Mouse (Mus musculus) liver, embryonic 16.5 days (tissue): ENCODE measurements around the gene Psmd9. TPM values are rescaled to one million over a fixed set of nuclear protein-coding genes. Genes with fewer than 3 reads are reported as not detected.
A peak's percentile ranks its signal among the peaks of the same experiment; 100 is the strongest.

Experiments
- ATAC-seq: fragments of 200-750 bp; cut with Nextera tagmentation; 2 replicates; pipeline ENCODE4 v1.8.0; 2017; ENCODE audit warnings: low read depth, mild to moderate bottlenecking, moderate number of reproducible peaks, moderate library complexity
- H3K27ac ChIP-seq: fragments of 300-500 bp; sonication (generic); 2 replicates; pipeline ENCODE4 v1.5.1; 2014; ENCODE audit warnings: mild to moderate bottlenecking, low read length
- H3K27me3 ChIP-seq: fragments of 300-500 bp; sonication (generic); 2 replicates; pipeline ENCODE4 v1.6.1; 2014; ENCODE audit warnings: low read depth, low read length, mixed read lengths; ENCODE audit not compliant: control insufficient read depth, insufficient read depth
- H3K36me3 ChIP-seq: fragments of 300-500 bp; sonication (generic); 2 replicates; pipeline ENCODE4 v1.6.1; 2014; ENCODE audit warnings: mild to moderate bottlenecking; ENCODE audit not compliant: control insufficient read depth, insufficient read depth
- H3K4me1 ChIP-seq: fragments of 300-500 bp; sonication (generic); 2 replicates; pipeline ENCODE4 v1.6.1; 2014; ENCODE audit warnings: low read depth, low read length, mixed read lengths; ENCODE audit not compliant: control insufficient read depth
- H3K4me2 ChIP-seq: fragments of 300-500 bp; sonication (generic); 2 replicates; pipeline ENCODE4 v1.6.1; 2014; ENCODE audit warnings: low read depth, low read length, mixed read lengths
- H3K4me3 ChIP-seq: fragments of 300-500 bp; sonication (generic); 2 replicates; pipeline ENCODE4 v1.5.1; 2014; ENCODE audit warnings: low read depth, mild to moderate bottlenecking, low read length
- H3K9ac ChIP-seq: fragments of 300-500 bp; sonication (generic); 2 replicates; pipeline ENCODE4 v1.6.1; 2014; ENCODE audit warnings: low read depth, low read length
- H3K9me3 ChIP-seq: fragments of 300-500 bp; sonication (generic); replicated peaks from 2 replicates; pipeline ENCODE4 v1.6.1; 2016; ENCODE audit warnings: low read length; ENCODE audit not compliant: control insufficient read depth
- WGBS: fragments of 180-500 bp; shearing (Covaris S2); extraction: QIAGEN DNeasy Blood & Tissue Kit; methylation state at CpG from one replicate; pipeline ENCODE4 v1.1.7; 2014; ENCODE audit not compliant: insufficient replicate concordance; 5-methylcytosine and 5-hydroxymethylcytosine counted together
- polyA plus RNA-seq: library from polyadenylated mRNA; unstranded; fragments of >200 nt; fragmentation: Nextera tagmentation; extraction: Ambion mirVana; gene quantifications from 2 replicates; pipeline ENCODE4 v1.2.1, GENCODE M21; 2015

The Psmd9 gene
- polyA plus RNA-seq, 1 experiment from 2014 or later = 63.8 TPM

DNA sequence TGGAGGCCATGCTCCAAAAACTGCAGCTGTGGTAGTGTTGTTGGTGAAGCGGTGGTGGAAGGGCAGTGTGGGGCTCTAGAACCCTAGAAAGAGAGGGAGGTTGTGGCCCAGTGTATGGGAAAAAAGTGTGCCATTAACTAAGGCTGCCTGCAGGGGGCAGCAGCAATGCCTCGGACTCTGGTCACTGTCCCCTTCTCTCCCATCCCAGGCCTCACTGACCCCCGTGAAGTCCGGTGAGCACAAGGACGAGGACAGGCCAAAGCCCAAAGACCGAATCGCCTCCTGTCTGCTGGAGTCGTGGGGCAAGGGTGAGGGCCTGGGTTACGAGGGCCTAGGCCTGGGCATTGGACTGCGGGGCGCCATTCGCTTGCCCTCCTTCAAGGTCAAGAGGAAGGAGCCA, 12.4 kb upstream of the Psmd9 start:
- Histone ChIP-seq H3K27ac (no peak overlapping the region), H3K36me3 (peaks cover 70% of the 10 kb centered on the region), H3K4me3 (no peak overlapping the region), H3K4me1 (peaks cover 3% of the 10 kb centered on the region), H3K9me3 (no peaks in the 10 kb centered on the region), H3K9ac (no peak overlapping the region), H3K27me3 (no peaks in the 10 kb centered on the region), H3K4me2 (no peak overlapping the region)
- ATAC-seq = no peak
- 89% methylated on average over 12 of the region's 12 CpGs for WGBS

DNA sequence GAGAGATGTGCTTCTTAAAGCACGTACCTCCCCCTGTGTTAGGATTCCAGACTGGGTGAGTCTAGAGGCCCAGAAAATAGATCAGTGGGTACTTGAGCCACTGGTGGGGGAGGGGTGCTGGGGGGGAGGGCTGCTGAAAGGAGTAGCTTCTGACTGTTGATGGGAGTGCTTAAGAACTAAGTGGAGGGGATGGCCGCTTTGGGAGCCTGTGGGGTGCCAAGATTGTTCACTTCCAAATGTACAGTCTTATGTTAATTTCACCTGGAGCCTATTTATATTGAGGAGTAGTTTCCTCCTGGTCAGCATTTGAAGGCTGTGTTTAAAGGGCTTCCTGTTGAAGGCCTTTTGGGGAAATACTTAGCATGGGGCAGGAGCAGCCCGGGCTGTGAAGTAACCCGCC, 11.2 kb upstream of the Psmd9 start:
- 85% methylated on average over 4 of the region's 4 CpGs for WGBS
- no peaks in the 10 kb centered on the region for H3K9me3 ChIP-seq

DNA sequence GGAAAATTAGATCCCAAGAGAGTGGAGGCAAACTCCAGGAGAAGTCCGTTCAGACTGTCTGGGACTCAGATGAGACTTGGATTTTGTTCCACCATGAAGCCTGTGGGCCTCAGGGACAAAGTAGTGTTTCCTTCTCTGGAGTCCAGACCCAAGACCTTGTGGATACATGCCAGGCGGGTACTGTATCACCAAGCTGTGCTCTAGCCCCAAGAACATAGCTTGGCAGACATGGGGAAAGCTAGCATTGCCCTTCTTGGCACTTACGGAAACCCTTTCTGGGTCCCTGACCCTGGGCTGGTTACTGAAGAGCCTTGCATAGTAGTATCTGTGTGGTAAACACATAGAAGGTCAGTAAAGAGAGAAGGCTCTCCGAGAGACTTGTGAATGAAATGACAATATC, 9.8 kb upstream of the Psmd9 start:
- no peak overlapping the region for H3K27ac ChIP-seq
- 90% methylated on average over 4 of the region's 4 CpGs for WGBS
- no peaks in the 10 kb centered on the region for H3K9me3 ChIP-seq
- no peak overlapping the region for H3K9ac ChIP-seq
- H3K4me1 ChIP-seq = no peaks in the 10 kb centered on the region
- H3K4me3 ChIP-seq = no peak overlapping the region
- peaks cover 73% of the 10 kb centered on the region for H3K36me3 ChIP-seq
- no peaks in the 10 kb centered on the region for H3K27me3 ChIP-seq
- no peak overlapping the region for H3K4me2 ChIP-seq
- ATAC-seq = no peak

More for the DNA sequence above, 11.2 kb upstream of the Psmd9 start:
- no peak for ATAC-seq
- peaks cover 66% of the 10 kb centered on the region for H3K36me3 ChIP-seq
- H3K4me2 ChIP-seq = no peak overlapping the region
- H3K4me3 ChIP-seq = no peak overlapping the region
- H3K27ac ChIP-seq = no peak overlapping the region
- H3K4me1 ChIP-seq = no peaks in the 10 kb centered on the region
- H3K9ac ChIP-seq = no peak overlapping the region
- H3K27me3 ChIP-seq = no peaks in the 10 kb centered on the region

DNA sequence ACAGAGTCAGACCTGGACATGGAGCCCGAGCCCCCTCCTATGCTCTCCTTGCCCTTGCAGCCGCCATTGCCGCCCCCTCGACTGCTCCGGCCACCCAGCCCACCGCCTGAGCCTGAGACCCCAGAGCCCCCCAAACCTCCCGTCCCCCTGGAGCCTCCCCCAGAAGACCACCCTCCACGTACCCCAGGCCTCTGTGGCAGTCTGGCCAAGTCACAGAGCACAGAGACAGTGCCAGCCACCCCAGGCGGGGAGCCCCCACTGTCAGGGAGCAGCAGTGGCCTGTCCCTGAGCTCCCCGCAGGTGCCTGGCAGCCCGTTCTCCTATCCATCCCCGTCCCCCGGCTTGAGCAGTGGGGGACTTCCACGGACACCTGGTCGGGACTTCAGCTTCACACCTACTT, 9.3 kb upstream of the Psmd9 start:
- H3K9ac ChIP-seq = no peak overlapping the region
- H3K4me1 ChIP-seq = no peaks in the 10 kb centered on the region
- H3K36me3 ChIP-seq = peaks cover 73% of the 10 kb centered on the region
- H3K27me3 ChIP-seq = no peaks in the 10 kb centered on the region
- WGBS = 90% methylated on average over 15 of the region's 15 CpGs
- H3K27ac ChIP-seq = no peak overlapping the region
- H3K4me2 ChIP-seq = no peak overlapping the region
- ATAC-seq = no peak
- H3K4me3 ChIP-seq = no peak overlapping the region
- no peaks in the 10 kb centered on the region for H3K9me3 ChIP-seq

DNA sequence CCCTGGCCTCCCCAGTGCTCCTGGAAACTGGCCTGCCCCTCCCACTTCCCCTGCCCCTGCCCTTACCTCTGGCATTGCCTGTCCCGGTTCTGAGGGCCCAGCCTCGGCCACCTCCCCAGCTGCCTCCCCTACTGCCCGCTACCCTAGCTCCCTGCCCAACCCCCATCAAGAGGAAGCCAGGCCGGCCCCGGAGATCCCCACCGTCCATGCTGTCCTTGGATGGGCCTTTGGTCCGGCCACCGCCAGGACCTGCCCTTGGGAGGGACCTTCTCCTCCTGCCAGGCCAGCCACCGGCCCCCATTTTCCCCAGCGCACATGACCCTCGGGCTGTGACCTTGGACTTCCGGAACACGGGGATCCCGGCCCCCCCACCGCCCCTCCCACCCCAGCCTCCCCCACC, 8.9 kb upstream of the Psmd9 start:
- H3K9me3 ChIP-seq = no peaks in the 10 kb centered on the region
- H3K4me3 ChIP-seq = no peak overlapping the region
- no peak overlapping the region for H3K9ac ChIP-seq
- H3K27ac ChIP-seq = no peak overlapping the region
- H3K36me3 ChIP-seq = peaks cover 73% of the 10 kb centered on the region
- ATAC-seq = 0 out of 2 replicates have a peak, but pooled peaks have one; percentile 30
- no peaks in the 10 kb centered on the region for H3K27me3 ChIP-seq
- H3K4me2 ChIP-seq = no peak overlapping the region
- WGBS = 79% methylated on average over 15 of the region's 15 CpGs
- H3K4me1 ChIP-seq = no peaks in the 10 kb centered on the region

DNA sequence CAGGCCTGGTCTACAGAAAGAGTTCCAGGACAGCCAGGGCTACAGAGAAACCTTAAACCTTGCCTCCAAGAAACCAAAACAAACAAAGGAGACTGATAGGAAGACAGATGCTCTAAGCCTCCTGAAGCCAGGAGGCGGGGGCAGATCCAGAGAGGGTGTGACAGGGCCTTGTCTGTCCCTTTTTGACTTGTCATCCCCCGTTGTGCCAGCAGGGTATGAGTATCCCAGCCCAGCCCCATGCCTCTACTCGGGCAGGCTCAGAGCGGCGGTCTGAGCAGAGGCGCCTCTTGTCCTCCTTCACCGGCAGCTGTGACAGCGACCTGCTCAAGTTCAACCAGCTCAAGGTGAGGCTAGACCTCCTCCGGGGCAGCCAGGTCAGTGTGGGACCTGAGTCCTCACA, 6.3 kb upstream of the Psmd9 start:
- Histone ChIP-seq H3K4me3 (no peak overlapping the region), H3K4me2 (no peak overlapping the region), H3K9me3 (no peaks in the 10 kb centered on the region), H3K27me3 (no peaks in the 10 kb centered on the region), H3K9ac (no peak overlapping the region), H3K27ac (no peak overlapping the region), H3K36me3 (peaks cover 76% of the 10 kb centered on the region), H3K4me1 (peaks cover 4% of the 10 kb centered on the region)
- no peak for ATAC-seq
- 84% methylated on average over 9 of the region's 9 CpGs for WGBS

DNA sequence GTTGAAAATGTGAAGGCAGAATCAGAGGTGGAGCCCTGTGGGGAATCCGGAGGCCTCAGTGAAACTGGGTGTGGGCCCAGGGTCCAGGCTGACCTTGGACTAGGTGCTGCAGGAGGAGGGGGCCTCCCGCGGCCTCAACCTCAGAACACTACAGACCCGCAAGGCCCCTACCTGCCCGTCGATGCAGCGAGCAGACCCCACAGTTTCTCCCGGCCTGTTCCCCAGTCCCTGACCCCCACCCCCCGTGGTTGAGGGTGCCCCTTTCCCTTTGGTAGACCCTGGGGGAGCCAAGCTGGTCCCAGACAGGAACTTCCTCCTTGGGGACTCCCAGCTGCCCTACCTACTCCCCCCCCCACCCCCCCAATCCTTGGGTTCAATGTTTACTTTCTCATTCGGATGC, 2.8 kb upstream of the Psmd9 start:
- no peaks in the 10 kb centered on the region for H3K27me3 ChIP-seq
- no peak overlapping the region for H3K4me2 ChIP-seq
- H3K9me3 ChIP-seq = no peaks in the 10 kb centered on the region
- WGBS = 82% methylated on average over 10 of the region's 10 CpGs
- ATAC-seq = no peak
- H3K27ac ChIP-seq = no peak overlapping the region
- no peak overlapping the region for H3K9ac ChIP-seq
- peaks cover 9% of the 10 kb centered on the region for H3K4me1 ChIP-seq
- H3K4me3 ChIP-seq = no peak overlapping the region
- peaks cover 43% of the 10 kb centered on the region for H3K36me3 ChIP-seq

DNA sequence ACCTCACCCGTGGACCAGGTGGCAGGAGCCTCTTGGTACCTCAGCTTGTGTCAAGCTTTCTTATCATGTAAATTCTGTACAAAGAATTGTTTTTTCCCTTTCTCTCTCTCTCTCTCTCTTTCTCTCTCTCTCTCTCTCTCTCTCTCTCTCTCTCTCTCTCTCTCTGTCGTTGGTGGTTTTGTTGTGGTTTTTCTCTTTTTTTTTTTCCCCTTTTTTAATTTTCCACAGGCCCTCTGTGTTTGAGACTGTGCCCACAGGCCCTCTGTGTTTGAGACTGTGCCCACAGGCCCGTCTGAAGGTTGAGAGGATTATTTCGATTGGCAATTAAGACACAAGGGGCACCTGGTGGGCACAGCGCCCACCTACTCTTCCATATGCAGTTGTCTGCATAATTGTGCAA, 1.6 kb upstream of the Psmd9 start:
- no peaks in the 10 kb centered on the region for H3K27me3 ChIP-seq
- no peaks in the 10 kb centered on the region for H3K9me3 ChIP-seq
- WGBS = 53% methylated on average over 5 of the region's 5 CpGs
- H3K9ac ChIP-seq = no peak overlapping the region
- H3K36me3 ChIP-seq = peaks cover 37% of the 10 kb centered on the region
- no peak for ATAC-seq
- H3K4me1 ChIP-seq = peaks cover 17% of the 10 kb centered on the region
- no peak overlapping the region for H3K27ac ChIP-seq
- H3K4me2 ChIP-seq = no peak overlapping the region
- H3K4me3 ChIP-seq = no peak overlapping the region

DNA sequence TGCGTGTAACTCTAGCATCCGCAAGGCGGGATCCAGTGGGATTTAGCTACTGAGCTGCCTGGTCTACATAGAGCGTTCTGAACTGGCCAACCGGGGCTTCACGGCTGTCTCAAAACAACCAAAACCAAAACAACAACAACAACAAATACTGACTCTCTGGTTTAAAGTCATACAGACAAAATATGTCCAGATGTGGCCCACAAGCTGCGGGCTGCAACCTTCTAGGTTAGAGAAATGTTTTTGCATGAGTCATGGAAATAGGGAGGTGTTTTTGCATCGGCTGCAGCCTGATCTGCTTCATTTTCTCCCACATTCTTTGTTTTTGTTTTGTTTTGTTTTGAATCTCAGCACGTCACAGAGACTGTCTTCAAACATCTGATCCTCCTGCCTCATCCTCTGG, 1.2 kb downstream of the Psmd9 start:
- no peak for ATAC-seq
- Histone ChIP-seq H3K4me2 (no peak overlapping the region), H3K27me3 (no peaks in the 10 kb centered on the region), H3K4me1 (peaks cover 20% of the 10 kb centered on the region), H3K36me3 (peaks cover 15% of the 10 kb centered on the region), H3K4me3 (no peak overlapping the region), H3K9ac (no peak overlapping the region), H3K9me3 (no peaks in the 10 kb centered on the region), H3K27ac (no peak overlapping the region)
- 80% methylated on average over 9 of the region's 9 CpGs for WGBS
